Mouse (Mus musculus): ENCODE measurements around the gene S100a14.

S100a14 gene

GRCm38 (mm10) chr3:90525421-90525820, 1.2 kb upstream of the S100a14 start:
- no peak for DNase-seq

GRCm38 (mm10) chr3:90526076-90526475, 580 bp upstream of the S100a14 start:
- DNase-seq = no peak

DNA sequence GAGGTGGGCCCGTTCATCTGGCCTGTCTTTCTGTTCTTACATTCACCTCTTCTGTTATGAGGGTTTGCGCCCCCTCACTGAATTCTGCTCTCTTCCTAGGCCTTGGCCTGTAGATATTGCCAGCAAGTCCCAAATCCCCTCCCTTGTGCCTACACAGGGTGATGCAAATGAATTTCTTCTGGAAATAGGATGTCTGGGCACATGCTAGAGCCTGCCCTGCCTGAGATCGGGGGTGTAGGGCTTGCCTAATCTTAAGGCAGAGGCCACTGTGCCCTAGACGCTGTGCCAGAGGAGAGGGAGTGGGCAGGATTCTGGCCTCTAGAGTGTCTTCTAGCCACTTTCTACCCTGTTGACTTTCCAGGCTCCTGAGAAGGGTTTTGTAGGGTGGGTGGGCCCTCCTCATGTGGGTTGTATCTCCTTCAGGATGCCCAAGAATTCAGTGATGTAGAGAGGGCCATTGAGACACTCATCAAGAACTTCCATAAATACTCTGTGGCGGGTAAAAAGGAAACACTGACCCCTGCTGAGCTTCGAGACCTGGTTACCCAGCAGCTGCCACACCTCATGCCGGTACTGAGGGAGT, 726 bp downstream of the S100a14 start:
- DNase-seq = no peak

DNA sequence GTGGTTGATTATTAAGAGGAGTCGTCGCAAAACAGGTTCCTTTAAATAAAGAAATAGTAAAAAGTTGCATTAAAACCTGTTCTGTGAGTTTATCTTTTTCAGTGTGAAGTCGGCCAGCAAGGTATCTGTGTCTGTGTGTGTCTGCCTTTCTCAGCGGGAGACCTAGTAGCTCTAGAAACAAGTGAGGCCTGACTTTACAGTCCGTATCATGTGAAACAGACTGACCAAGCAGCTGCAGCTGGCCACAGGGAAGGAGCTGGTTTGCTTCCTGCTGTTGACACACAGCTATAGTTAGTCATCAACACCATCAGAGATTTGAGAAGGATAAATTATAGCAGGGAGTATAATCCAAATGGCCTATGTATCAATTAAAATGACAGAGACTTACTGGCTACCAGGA, 5.1 kb downstream of the S100a14 start:
- no peak for DNase-seq

DNA sequence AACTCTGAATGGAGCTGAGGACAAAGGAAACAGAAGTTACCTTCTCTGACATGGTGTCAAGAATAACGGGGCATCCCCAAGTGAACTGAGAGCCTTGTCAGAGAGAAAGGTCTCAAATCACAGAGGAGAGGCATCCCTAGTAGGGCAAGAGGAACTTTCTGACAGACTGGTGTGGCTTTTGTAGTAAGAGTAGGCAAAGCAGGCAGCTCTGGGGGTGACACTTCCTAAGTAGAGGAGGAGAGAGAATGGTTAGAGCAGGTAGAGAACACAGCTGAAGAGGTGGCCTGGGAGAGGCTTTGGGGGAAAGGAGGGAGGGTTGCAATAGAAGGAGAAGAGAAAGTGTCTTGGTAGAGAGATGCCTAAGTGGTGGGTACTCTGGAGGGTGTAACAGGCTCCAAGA, 8.8 kb downstream of the S100a14 start:
- no peak for DNase-seq

DNA sequence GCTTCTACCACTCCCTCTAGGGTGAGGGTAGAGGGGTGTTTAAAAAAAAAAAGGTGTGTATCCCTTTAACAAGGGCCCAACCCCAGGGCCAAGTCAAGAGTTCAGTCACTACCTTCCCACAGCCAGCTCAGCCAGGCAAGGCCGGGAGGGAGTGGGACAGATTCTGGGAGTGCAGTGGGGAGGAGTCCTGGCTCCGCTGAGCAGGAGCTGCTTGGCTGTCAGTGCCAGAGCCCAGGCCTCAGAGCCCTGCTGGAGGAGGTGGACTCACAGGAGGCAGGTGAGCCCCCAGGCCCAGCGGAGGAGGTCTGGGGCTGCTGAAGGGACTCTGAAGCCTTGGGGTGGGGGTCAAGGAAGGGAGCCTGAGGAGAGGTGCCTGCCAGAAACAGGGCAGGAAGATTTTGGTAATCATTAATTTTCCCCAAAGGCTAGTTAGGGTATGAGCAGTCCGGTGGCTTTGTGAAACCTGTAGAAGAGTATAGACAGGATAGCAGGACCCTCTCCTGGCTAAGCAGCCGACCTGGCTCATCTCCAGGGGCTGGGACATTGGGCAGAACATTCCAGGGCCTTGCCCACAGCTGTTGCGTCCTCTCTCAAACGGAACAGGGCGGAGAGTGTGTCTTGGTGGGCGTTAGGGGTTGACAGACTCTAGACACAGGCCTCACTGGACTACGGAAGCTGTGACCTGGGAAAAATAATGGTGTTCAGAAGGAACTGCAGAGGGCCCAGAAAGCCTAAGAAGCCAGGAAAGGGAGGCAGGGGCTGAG, 10.7 kb downstream of the S100a14 start, which contains the start of gene S100a16:
TSS of gene S100a16 (plus strand) at position 114 of the 764 bp plus-strand sequence.
- peak; percentile 51 for DNase-seq

DNA sequence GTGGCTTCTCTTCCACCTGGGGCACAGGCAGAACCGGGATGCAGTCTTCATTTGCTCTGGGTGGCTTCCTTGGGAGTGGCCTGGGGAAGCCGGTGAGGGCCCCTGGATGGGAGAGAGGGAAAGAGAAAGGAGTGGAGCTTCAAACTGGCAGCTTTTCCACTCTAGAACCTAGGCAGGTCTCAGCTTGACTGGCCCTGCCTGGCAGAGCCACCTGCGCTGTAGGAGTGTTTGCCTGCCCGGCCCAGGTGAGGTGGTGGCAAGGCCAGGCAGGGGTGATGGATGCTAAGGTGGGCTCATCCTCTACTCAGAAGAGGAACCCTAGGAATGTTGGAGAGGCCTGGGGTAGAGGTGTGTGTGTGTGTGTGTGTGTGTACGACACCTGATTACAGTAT, 11.2 kb downstream of the S100a14 start:
- DNase-seq = no peak

GRCm38 (mm10) chr3:90540904-90541303, 14.2 kb downstream of the S100a14 start:
- no peak for DNase-seq

DNA sequence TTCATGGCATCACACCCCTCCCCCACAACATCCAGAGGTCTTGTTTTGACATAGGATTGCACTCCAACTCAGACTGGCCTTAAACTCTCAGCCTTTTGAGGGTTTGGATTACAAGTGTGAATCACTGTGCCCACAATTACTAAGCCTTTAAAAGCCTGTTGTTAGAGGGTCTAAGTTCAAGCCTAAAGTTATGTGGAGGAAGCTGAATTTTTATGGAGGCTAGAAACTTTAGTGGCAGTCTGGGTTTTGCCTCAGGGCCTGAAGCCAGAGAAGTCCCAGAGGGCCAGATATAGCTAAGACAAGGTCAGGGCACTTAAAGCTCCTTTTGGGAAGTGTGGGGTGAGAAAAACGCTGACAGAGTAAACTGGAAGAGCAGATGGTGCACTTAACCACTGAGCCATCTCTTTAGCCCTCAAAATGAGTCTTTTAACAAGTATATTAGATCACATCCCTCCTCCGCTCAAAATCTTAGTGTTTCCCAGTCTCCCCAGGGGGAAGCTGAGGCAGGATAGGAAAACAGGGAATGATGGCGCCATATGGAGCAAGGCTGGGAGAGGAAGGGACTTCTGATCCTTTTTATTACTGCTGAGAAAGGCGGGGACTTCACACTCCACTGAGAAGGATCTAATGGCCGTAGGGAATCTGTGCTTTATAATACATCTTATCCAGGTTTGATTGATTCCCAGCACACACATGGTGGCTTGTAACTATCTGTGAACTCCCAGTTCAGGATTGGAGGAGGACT, 23.2 kb downstream of the S100a14 start:
- no peak for DNase-seq

DNA sequence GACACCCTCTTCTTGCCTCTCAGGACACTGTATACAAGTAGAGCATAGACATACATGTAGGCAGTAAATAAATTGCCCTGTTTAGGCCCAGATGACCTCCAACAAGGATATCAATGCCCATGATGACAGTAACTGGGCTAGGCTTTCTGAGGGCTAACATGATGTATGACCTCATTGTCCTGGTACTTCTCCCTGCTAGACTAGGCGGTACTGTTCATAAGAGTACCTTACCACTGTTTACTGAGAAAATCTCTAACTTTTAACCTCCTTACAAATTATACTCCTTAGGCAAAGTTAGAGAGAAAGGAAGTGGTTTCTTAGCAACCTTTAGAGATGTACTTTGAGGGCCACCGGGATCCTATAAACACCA, 23.8 kb downstream of the S100a14 start:
- no peak for DNase-seq

DNA sequence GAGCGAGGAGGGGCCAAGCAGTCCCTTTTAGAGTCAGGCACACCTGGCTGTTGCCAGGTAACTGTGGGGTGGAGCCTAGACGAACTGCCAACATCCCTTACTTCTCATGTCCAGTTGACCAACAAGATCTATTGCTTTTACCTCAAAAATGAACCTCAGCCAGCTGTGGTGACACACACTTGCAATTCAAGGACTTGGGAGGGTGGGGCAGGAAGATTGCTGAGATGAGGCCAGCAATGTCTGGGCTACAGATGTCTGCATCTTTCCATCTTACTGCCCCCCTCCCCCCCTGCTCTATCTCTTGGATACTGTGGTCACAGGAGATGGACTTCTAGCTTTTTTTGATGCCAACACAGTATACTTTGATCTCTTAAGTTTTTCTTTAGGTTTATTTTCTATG, 25.6 kb downstream of the S100a14 start:
- no peak for DNase-seq

- DNase-seq = no peak
Measured at GRCm38 (mm10) chr3:90555954-90556353, 29.3 kb downstream of the S100a14 start.

GRCm38 (mm10) chr3:90560008-90560628, 33.5 kb downstream of the S100a14 start, which contains the start of gene S100a3:
TSS of gene S100a3 (plus strand) at chr3:90560578.
- DNase-seq = no peak

DNA sequence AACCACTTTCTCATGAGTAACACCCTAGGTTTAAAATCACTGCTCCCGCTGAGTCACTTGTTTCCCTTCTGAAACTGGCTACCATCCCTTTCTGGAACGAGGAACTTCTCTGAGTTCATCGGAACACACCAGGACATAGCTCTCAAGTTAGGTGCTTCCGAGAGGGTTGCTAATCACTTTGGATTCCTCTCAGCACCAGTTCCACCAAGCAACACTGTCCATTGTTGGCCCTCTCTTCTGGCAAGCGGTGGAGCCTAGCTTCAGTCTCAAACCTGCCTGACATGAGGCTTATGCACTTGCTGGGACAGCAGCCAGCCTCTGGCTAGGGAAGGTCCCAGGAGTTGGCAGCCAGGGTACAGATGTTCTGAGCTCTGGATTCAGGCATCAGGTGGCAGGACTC, 48.0 kb downstream of the S100a14 start:
- no peak for DNase-seq

- DNase-seq = no peak
Measured at GRCm38 (mm10) chr3:90575320-90575719, 48.7 kb downstream of the S100a14 start.

- DNase-seq = no peak
Measured at GRCm38 (mm10) chr3:90576351-90577001, 49.8 kb downstream of the S100a14 start.

All from cerebellum, adult 8-10 months (tissue).